Mouse (Mus musculus) G1E (cell line): ENCODE measurements around the gene Tut4. TPM values are rescaled to one million over a fixed set of nuclear protein-coding genes. Genes with fewer than 3 reads are reported as not detected.
A peak's percentile ranks its signal among the peaks of the same experiment; 100 is the strongest.

ENCODE experiments used
- ATAC-seq: 2 replicates; pipeline ENCODE4 v1.8.0; 2016; ENCODE audit warnings: mild to moderate bottlenecking; ENCODE audit not compliant: insufficient number of reproducible peaks, poor library complexity, low FRiP score, severe bottlenecking; ENCODE audit errors: extremely low read depth
- DNase-seq: peaks from one replicate; pipeline ENCODE4 v3.0.0; 2012; ENCODE audit warnings: low spot score
- H3K27me3 ChIP-seq: 2 replicates; pipeline ENCODE4 v1.6.1; 2012; ENCODE audit warnings: mild to moderate bottlenecking, low read length, inconsistent platforms; ENCODE audit not compliant: insufficient read depth
- H3K36me3 ChIP-seq: replicated peaks from 2 replicates; pipeline ENCODE3; 2012; ENCODE audit warnings: mild to moderate bottlenecking, inconsistent platforms
- H3K4me1 ChIP-seq: 2 replicates; pipeline ENCODE4 v1.6.1; 2012; ENCODE audit warnings: low read depth, low read length, inconsistent platforms, mixed read lengths; ENCODE audit not compliant: insufficient read depth
- H3K4me3 ChIP-seq: 2 replicates; pipeline ENCODE4 v1.5.1; 2012; ENCODE audit warnings: low read depth, mild to moderate bottlenecking, inconsistent platforms, low read length, moderate library complexity, mixed read lengths
- H3K9me3 ChIP-seq: replicated peaks from 2 replicates; pipeline ENCODE4 v1.6.1; 2012; ENCODE audit warnings: inconsistent platforms
- CTCF ChIP-seq: IDR thresholded peaks from 2 replicates; pipeline ENCODE4 v1.5.1; 2012; ENCODE audit warnings: low read depth, low read length, inconsistent platforms, mixed read lengths
- GATA1 ChIP-seq: IDR thresholded peaks from 2 replicates; pipeline ENCODE4 v1.6.1; 2012; ENCODE audit warnings: borderline replicate concordance, low read length, inconsistent platforms, mixed read lengths
- GATA2 ChIP-seq: IDR thresholded peaks from 2 replicates; pipeline ENCODE4 v1.6.1; 2012; ENCODE audit warnings: low read depth, low read length, inconsistent platforms, borderline replicate concordance
- POLR2AphosphoS5 ChIP-seq: IDR thresholded peaks from 2 replicates; pipeline ENCODE4 v1.6.1; 2012; ENCODE audit warnings: low read depth, low read length, inconsistent platforms; ENCODE audit not compliant: insufficient replicate concordance
- TAL1 ChIP-seq: conservative IDR thresholded peaks from 2 replicates; pipeline ENCODE4 v1.6.1; 2012; ENCODE audit warnings: low read depth, low read length, inconsistent platforms, mixed read lengths
- polyA plus RNA-seq: library from polyadenylated mRNA; stranded (reverse); fragments of >175 nt; gene quantifications from 2 replicates; pipeline ENCODE4 v1.2.3, GENCODE M21; 2012
- total RNA-seq, 2 experiments: library from RNA; stranded (forward) in 1 of 2; stranded (reverse) in 1 of 2; fragments of 200-1000 nt in 1 of 2; fragments of >200 nt in 1 of 2; fragmentation: Nextera tagmentation in 1 of 2; gene quantifications; 2 replicates each; pipeline ENCODE4 v1.2.3; 2014 to 2017

The Tut4 gene
- total and polyA plus RNA-seq, 3 experiments: 41.8 to 305 (median 49.0) TPM

DNA sequence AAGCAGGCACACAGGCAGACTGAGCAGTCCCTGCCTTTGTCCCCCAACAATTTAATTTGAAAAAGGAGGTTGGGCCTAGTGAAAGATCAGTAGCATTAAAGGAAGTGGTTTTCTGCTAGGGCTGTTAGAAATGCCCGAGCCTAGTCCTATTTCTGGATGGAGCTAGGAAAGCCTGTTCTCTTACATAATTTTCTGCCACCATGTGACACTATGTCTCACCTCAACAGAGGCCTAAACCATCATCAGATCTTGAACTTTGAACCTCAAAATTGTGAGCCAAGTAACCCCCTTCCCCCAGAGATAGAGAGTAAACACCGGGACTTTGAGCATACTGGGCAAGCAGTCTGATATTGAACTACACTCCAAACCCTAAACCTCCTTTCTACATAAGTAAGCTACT is 3.2 kb upstream of the Tut4 start:
- Histone ChIP-seq H3K4me1 (peaks cover 38% of the 10 kb centered on the region), H3K4me3 (no peak overlapping the region), H3K9me3 (no peaks in the 10 kb centered on the region), H3K36me3 (no peaks in the 10 kb centered on the region), H3K27me3 (no peaks in the 10 kb centered on the region)
- no peak for DNase-seq
- ATAC-seq: no peak
- TF ChIP-seq CTCF (no peak), POLR2AphosphoS5 (no peak), GATA2 (no peak), TAL1 (no peak), GATA1 (no peak)

DNA sequence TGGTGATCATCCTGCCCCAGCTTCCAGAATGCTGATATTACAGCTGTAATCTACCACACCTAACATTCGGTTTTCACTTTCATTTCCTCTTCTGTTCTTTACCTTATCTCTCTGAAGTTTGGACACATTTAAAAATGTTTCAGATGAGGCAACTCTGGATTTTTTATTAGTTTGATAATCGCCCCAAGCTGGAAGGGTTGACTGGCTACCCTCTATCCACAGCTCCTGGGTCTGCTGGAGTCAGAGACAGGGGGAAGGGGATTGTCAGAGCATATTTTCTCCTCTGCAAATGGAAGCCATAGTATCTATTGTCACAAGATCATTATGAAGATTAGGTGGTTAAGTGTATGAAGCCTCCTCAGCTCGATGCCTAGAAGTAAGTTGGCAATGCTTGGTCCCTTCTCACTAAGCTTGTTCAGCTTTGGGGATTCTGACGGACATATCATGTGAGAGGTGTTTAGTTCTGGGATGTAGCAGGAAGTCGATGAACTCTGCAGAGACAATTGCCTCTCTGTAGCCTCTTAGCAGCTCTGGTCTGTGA is 955 bp upstream of the Tut4 start:
- H3K4me3 ChIP-seq: peak overlapping the region; percentile 93; the same call in 1 of the 2 replicates

DNA sequence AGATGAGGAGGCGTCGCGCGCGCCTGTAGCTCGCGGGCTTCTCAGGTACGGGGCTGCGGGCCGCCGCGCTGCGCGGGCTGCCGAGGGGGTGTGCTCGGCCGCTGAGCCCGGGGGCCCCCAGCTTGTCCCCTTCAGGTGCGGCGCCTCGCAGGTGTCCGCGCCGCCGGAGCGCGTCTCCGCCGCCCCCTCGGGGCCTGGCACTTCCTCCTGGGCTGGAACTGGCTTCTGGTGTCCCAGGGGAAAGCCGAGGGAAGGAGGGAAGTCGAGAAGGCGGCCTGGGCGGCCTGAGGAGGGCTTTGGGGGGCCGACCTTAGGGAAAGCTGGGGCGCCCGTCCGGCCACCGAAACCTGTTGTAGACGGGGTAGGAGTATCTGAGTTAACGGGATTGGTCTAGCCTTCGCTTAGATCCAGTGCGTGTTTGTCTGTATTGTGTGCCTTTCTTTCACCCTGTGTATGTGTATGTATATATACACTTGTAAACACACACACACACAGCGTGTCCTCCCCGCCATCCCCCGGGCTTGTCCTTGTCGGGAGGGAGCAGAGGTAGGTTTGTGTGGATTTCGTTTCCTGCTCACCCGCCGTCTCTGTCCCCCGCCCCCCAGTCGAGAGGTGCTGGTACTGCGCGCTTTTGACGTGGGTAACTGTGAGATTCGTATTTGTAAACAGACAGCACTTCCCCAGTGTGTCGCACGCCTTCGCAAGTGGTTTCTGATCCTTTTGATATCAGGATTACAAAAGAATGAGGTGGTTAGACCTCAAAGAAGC is 1.1 kb downstream of the Tut4 start:
- DNase-seq (peak; percentile 67), ATAC-seq (peak; percentile 56)
- no peaks in the 10 kb centered on the region for H3K9me3 ChIP-seq
- H3K4me1 ChIP-seq: peaks cover 37% of the 10 kb centered on the region
- TF ChIP-seq POLR2AphosphoS5: no peak
- no peak for TF ChIP-seq CTCF
- TF ChIP-seq TAL1: no peak
- TF ChIP-seq GATA2: no peak
- no peak for TF ChIP-seq GATA1
- H3K27me3 ChIP-seq: no peaks in the 10 kb centered on the region
- H3K4me3 ChIP-seq: peak overlapping the region; percentile 93
- peaks cover 11% of the 10 kb centered on the region for H3K36me3 ChIP-seq

More for the DNA sequence above, 955 bp upstream of the Tut4 start:
- peak; percentile 36 for DNase-seq
- H3K4me1 ChIP-seq: peaks cover 42% of the 10 kb centered on the region
- no peaks in the 10 kb centered on the region for H3K27me3 ChIP-seq
- peaks cover 8% of the 10 kb centered on the region for H3K36me3 ChIP-seq
- peak; percentile 23; the same call in 1 of the 2 replicates for ATAC-seq
- TF ChIP-seq GATA1: no peak
- TF ChIP-seq POLR2AphosphoS5: no peak
- TF ChIP-seq TAL1: no peak; the same call in 1 of the 2 replicates
- no peak for TF ChIP-seq GATA2
- TF ChIP-seq CTCF: no peak
- no peaks in the 10 kb centered on the region for H3K9me3 ChIP-seq

DNA sequence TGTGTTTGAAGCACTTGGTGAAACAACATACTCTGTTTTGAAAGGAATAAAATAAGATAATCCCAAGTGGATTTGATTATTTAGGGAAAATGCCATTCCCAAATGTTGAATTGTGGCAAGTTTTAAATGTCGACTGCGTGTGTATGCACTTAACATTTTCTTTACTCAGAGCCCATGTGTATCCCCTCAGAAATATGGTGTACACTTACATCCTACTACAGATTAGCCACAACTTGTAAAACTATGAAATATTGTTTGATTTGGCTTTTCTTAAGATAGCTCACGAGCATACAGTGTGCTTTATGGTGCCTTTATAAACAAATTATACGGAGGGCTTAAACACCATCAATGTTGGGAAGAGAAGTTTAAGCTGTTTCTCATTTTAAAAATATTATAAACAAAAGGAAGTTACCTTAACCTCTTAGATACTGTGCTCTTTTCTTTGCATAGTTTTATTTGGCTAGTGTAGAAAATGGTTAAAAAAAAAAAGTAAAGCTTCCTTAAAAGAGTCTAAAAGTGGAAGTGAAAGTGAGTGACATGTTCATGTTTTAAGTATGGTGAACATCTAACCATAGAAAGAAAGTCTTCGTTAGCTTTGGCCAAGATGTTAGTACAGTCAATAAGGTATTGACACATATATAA is 2.2 kb downstream of the Tut4 start:
- Histone ChIP-seq H3K4me3 (peak overlapping the region; percentile 93), H3K4me1 (peaks cover 28% of the 10 kb centered on the region), H3K36me3 (peaks cover 16% of the 10 kb centered on the region), H3K9me3 (no peaks in the 10 kb centered on the region), H3K27me3 (no peaks in the 10 kb centered on the region)
- ATAC-seq (no peak), DNase-seq (no peak)
- TF ChIP-seq GATA2 (no peak), TAL1 (no peak), POLR2AphosphoS5 (no peak), GATA1 (no peak), CTCF (no peak)

DNA sequence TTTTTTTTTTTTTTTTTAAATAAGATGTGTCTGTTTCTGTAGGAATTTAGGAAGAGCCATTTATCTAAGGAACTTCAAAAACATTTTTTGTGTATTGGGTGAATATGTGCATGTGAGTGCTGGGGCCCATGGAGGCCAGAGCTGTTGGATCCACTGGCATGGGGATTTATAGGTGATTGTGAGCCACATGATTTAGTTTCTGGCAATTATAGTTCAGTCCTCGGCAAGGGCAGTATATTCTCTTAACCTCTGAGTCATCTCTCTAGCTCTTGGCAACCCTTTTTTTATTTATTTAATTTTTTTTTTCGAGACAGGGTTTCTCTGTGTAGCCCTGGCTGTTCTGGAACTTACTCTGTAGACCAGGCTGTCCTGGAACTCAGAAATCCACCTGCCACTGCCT is 14.4 kb downstream of the Tut4 start:
- H3K9me3 ChIP-seq: no peaks in the 10 kb centered on the region
- H3K4me1 ChIP-seq: peaks cover 8% of the 10 kb centered on the region; the same call in 1 of the 2 replicates
- no peak overlapping the region for H3K4me3 ChIP-seq
- TF ChIP-seq GATA1 (no peak), POLR2AphosphoS5 (no peak), TAL1 (no peak), CTCF (no peak), GATA2 (no peak)
- DNase-seq (no peak), ATAC-seq (no peak)
- H3K36me3 ChIP-seq: peaks cover 18% of the 10 kb centered on the region
- no peaks in the 10 kb centered on the region for H3K27me3 ChIP-seq

DNA sequence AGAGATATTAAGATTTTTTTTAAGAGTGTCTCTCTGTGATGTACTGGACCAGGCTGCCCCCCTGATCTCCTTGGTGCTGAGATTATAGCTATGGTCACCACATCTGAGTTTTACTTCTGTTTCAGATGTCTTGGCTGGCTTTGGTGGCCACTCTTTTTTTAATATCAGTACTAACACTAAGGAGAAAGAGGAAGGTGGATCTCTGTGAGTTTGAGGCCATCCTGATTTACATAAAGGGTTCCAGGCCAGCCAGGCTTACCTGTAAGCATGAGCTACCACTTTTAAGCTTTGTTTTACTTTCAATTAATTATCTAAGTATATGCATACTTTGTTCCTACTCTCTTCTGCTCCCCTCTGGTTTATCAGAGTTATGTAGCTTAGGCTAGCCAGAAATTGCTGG is 23.6 kb downstream of the Tut4 start:
- H3K36me3 ChIP-seq: peaks cover 49% of the 10 kb centered on the region
- no peaks in the 10 kb centered on the region for H3K9me3 ChIP-seq
- no peak for TF ChIP-seq POLR2AphosphoS5
- H3K27me3 ChIP-seq: no peaks in the 10 kb centered on the region
- H3K4me1 ChIP-seq: peaks cover 4% of the 10 kb centered on the region; the same call in 1 of the 2 replicates
- H3K4me3 ChIP-seq: no peak overlapping the region
- DNase-seq: no peak
- ATAC-seq: no peak
